Mouse (Mus musculus) left cerebral cortex, postnatal 14 days (tissue): ENCODE measurements at regions not wholly inside any gene's neighbourhood (a gene's known extent, or its start where the extent isn't known, plus 50 kb on each side); places are given as distances from the start of the nearest gene placed in this dataset.

ENCODE experiments used
- DNase-seq, 2 experiments: peaks; one replicate each; pipeline ENCODE4 v3.0.0; 2021 to 2022; ENCODE audit warnings: low spot score in 2 of 2, mixed read lengths in 1 of 2
- intact Hi-C: fragments of 180-260 bp; cut with DNase I; formaldehyde crosslinking; loops from one replicate; pipeline ENCODE4 v1.15.1; 2025

DNA sequence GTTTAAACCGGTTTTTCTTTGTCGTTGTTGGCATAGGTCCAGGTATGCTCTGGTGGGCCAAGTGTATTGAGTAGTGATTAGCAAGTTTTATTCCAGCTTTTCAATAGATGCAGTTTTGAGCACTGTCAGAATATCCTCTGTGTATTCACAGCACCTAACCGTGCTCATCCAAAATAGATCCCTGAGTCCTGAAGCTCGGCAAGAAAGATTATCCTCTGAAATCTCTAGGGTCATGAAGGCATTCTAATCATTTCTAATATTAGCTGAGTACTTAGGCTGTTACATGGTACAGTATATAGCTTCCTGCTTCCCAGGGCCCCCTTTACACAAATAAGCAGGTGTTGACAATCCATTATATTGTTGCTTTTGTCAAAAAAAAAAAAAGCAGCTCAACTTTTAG, 73.5 kb upstream of the Zic1 start:
- no peak for DNase-seq
- intact Hi-C loops, result no loop called here
